Mouse (Mus musculus) ovary, postnatal 36 days (tissue): ENCODE data around the gene Chka.

Experiments
- DNase-seq: peaks from one replicate; pipeline ENCODE4 v3.0.0; 2022; ENCODE audit warnings: low spot score, mixed read lengths

The Chka gene

DNA sequence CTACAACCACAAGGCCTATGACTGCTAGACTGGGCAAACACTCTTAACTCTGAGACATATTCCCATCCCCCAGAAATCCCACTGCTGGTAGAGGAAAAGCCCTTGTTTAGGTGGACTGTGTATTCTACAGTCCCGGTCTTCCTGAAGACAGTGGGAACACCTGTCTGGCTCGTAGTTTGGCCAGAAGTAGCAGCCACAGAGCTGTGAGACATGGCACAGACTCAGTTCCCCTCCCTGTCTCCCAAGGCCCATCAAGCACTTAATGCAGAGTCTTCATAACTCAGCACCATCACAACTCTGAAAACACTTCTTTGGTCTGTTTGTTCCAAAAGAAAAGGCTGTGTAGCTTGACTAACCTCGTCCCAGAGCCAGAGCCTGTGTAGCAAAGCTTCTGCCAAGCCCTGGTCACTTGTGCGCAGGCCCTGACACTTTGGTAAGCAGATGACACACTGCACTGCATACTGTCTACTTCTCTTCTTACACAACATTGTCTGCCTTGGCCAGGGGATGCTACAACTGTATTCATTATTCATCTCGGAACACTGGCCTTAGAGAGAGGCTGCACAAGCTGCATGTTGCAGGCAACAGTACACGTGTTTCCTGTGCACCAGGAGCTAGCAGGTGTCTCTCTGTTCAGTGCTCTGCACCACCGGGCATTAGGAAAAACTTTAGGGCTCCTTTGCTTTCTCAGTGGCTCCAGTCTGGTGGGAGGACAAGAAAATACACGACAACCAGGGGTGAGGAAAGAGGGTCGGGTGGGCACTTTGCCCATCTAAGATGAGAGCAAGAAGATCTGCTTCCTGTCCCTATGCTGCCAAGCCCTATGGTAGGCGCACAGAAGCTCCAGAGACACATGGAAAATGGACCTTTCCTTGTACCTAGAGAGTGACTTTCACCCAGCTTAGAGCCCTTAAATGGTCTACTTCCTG is 4.6 kb upstream of the Chka start:
- no peak for DNase-seq

DNA sequence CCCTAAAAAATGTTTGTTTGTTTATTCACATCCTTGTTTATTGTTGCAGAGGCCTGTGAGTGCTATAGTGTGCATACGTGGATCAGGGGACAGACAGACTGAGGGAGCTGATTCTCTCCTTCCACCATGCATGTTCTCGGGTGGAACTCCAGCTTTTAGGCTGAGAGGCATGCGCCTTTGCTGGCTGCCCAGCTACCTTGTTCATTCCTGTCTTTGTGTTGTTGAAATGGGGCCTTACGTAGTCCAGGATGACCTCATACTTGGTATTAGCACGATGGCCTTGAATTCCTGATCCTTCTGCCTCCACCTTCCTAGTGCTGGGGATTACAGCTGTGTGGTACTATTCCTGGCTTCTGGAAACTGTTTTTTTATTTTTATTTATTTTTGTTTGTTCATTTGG is 3.9 kb upstream of the Chka start:
- no peak for DNase-seq

DNA sequence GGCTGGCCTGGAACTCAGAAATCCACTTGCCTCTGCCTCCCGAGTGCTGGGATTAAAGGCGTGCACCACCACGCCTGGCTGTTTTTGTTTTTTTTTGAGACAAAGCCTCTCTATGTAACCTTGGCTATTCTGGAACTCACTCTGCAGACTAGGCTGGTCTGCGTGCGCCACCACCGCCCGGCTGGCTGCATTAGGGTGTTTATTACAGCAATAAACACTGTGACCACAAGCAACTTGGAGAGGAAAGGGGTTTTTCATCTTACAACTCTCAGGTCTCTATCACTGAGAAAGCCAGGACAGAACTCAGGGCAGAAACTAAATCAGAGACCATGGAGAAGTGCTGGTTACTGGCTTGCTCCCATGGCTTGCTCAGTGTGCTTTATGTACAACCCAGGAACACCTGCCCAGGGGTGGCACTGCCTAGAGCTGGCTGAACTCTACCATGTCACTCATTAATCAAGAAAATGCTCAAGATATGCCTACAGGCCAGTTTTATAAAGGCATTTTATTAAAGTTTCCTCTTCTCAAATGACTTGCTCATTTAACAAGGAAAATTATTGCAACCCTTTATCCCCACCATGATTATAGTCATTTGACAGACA is 3.3 kb upstream of the Chka start:
- DNase-seq: no peak

DNA sequence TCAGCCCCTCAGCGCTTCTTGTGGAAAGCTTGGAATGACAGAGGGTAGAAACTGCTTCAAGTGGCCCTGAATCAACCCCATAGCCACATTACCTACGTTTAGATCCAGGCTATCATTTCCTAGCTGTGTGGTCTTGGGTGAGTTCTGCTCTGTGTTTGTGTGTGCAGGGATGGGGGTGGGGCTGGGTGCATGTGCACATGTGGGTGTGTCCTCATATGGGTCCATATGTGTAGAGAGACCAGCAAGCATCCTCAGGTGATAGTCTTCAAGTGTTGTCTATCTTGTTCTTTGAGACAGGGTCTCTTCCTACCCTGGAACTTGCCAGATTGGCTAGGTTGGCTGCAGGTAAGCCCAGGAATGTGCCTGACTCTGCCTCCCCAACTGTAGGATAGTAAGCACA is 2.3 kb upstream of the Chka start:
- DNase-seq: no peak

DNA sequence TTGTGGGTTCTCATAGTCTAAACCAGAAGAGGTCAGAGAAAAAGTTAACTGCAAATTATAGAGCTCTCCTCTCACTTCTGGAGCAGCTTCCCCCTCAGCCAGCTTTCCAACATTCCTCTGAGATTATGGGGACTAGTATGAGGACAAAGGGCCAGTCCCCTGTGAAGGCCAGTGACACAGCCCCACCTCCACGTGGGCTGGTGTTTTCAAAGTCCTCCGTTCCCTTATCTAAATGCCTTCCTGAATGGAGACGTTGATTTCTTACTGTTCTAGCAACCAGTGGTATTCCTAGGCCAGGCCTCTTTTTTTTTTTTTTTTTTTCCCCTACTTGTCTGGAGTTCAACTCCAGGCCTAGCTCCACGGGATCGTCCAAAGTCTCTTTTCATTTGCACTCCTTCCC is 1.5 kb upstream of the Chka start:
- DNase-seq: no peak

DNA sequence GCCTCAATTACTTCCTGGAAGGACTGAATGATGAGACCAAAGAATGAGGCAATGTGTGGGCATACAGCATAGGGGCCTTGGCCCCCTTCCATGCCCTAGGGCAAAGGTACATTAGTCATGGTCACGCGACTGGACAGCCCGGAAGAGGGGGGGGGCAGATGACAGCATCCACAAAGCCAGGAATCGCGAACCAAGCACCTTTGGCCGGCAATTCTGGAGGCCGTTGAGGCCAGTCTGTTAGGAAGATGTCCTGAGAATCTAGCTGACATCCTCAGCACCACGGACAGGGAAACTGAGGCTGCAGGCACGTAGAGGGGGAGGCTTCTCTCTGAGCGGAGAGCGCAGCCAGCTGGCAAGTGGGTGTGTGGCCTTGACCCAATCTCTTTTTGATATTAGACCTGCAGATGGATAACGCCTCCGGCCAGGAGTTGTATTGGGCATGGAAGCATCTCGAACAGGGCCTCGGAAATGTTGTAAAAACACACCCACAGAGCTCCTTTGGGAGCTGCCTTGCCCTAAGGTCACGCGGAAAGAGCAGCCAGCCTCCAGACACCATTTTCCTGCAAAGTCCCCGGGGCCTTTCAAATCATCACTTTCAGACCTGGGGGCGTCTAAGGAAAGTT is 615 bp upstream of the Chka start:
- peak; percentile 43 for DNase-seq

DNA sequence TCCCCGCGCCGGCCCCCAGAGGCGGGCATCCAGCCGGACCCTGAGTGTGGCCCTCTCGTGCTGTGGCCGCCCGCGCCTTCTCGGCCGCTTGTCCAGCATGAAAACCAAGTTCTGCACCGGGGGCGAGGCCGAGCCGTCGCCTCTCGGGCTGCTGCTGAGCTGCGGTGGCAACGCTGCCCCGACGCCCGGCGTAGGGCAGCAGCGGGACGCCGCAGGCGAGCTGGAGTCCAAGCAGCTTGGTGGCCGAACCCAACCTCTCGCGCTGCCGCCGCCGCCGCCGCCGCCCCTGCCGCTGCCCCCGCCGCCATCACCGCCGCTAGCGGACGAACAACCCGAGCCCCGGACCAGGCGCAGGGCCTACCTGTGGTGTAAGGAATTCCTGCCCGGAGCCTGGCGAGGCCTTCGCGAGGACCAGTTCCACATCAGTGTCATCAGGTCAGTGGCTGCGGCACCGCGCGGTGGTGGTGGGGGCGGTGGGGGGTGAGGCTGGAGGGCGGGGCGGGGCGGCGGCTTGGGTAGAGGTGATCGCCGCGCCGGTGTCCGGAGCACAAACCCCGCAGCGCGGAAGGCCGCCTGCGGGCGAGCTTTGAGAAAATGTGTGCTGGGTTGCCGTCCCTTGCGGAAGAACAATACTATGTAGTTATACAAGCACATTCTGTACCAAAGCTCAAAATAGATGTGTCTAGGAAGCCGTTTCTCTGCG is 557 bp downstream of the Chka start:
- DNase-seq: peak; percentile 67

DNA sequence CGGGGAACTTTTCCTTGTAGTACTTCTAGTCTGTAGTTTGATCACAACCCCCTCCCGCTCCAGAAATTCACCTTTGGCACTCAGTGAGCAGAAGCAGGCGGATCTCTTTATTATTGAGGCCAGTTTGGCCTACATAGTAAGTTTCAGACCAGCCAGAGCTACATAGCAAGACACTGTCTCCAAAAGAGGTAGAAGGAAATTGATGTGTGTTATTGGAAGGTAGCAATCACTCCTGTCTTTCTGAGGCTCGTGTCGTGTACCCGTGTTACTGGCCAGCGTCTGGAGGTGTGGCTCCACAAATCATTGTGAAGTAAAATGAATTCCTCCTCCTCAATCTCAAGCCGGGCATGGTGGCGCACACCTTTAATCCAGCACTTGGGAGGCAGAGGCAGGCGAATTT is 1.5 kb downstream of the Chka start:
- no peak for DNase-seq

DNA sequence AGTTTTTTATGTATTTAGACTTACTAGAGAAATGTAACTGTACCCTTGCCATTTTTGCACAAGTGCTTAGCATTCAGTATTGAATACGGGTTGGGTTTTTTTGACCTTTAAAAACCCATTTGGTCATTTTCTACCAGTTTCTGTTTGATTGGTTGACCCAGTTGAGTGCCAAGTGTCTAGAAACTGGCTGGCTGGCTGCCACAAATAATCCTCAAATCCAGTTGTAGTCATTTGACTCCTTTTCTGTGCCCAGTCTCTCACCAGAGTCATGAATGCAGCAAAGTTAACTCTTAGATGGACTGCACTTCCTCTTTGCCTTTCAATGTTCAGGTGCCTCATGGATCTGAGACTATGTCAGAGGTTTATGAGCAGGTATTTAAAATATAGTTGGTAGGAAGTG is 2.3 kb downstream of the Chka start:
- DNase-seq: no peak

DNA sequence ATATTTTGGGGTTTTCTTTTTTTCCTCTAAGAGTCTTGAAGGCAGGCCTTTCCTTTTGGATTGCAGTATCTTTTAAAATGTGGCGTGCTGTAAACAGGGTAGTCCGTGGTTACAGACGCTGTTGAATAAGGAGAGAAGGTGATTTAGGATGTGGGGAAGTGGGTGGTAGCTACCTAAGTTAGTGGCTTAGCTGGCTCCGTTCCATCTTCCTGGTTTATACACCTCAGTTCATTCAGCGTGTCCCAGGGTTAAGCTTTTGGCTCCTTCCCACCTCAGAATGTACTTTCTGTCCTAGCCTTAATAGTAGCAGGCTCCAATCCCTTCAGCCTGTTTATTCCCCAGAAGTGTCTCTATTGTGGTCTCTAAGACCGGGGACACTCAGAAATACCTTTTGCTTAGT is 3.5 kb downstream of the Chka start:
- no peak for DNase-seq

DNA sequence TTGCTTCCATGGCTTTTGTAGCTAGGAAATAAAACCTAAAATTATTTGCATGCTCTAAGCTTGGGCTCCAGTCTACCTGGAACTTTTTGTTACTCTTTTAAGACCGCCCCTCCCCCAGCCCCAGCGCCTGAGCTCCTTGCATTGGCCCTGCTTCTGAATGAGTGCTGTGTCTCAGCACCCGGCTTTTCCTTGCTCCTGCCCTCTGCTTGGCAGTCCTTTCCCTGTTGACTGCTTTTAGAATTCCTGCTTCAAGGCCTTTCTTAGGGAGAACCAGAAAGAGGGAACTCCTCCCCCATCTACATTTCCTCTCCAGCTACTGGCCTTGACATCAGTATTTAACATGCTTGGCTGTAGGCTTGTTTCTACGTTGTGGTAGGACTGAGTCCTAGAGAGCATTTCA is 4.0 kb downstream of the Chka start:
- DNase-seq: peak; percentile 47

DNA sequence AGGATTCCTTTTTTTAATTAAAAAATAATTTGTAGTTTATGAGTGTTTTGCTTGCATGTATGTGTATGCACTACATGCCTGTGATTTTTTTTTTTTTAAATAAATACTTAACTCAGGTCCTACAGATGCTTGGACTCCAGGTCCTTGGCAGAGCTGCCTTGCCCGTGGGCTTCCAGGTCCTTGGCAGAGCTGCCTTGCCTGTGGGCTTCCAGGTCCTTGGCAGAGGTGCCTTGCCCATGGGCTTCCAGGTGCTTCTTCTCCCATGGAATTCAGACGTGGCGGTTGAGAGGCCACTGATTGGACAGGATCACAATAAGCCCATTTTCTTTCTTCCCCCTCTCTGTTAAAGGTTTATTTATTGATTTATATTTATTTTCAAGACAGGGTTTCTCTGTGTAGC is 5.6 kb downstream of the Chka start:
- no peak for DNase-seq

DNA sequence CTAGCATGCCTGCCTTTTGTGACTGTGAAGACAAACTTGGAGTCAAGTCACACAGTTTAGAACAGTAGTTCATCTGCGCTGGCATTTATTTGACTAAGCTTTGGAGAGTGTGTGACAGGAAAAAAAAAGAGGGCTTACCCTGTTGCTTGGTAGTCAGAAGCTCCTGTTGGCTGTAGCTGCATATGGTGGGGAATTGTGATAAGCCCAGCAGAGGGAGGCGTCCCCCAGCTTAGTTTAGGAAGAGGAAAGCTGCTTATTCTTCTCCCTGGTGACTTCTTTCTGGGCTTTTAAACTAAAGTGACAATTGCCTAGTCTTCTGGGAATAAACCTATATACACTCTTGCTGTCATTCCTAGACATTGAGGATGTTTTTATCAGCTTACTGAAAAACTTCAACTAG is 11.1 kb downstream of the Chka start:
- DNase-seq: no peak

DNA sequence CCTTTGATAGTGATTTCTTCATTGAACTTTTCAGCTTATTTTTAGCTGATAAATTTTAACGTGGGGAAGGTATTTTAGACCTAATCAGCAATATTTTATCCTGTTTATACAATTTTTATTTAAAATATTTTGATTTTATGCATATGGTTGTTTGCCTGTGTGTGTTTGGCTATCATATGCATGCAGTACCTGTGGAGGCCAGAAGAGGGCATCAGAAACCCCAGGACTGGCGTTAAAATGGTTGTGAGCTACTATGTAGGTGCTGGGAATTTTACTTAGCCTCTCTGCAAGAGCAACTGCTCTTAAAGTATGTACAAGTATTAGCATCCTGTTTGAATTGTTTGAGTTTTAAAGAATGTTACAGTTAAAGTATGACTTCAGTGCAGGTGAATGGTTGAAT is 13.4 kb downstream of the Chka start:
- DNase-seq: no peak

DNA sequence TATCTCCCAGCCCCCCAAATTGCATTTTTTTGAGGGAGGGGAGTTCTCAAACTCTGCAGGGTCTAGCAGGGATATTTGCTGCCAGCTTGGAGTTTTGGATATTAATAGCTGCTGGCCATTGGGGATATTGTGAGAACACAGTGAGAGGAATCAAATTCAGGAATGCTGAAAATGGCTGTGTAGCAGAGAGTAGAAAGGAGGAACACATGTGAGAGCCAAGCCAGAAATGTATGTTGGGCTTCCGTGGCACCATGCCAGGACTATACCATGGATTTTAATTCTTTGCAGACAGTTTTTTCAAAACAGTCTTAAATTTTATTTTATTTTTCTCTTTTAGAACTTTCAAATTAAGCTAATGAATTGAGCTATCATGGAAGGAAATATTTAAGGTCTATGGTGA is 16.7 kb downstream of the Chka start:
- DNase-seq: no peak

DNA sequence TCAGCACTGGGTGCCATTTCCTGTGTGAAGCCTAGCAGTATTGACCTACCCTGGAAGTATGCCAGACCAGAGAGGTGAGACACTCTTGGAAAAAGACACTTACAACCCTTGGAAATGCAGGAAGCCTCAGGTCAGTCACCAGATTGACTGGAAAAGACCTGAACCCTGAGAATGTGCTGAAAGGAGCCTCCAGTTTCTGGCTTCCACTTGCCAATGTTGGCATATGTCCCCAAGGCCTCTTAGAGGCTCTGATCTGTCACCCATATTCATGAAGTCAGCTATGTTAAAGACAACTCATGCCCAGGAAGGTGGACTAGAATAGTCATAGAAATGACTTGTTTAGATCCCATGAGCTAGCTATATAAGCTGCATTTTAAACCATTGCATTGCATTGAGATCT is 19.9 kb downstream of the Chka start:
- no peak for DNase-seq

DNA sequence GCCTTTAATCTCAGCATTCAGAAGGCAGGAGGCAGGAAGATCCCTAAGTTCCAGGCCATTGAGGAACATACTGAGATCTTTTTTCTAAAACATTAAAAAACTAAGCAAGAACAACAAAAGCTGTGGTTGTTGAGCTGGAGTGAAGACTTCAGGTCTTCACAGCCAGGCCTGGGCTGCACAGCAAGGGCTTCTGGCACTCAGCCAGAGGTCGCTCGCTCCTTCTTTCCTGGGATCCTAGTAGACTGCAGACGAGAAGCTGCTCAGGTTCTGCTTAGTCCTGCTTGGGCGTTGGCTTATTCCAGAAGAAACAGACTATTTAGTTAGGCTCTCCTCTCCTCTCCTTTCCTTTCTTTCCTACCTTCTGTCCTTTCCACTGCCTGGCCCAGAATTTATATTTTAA is 20.8 kb downstream of the Chka start:
- peak; percentile 62 for DNase-seq

DNA sequence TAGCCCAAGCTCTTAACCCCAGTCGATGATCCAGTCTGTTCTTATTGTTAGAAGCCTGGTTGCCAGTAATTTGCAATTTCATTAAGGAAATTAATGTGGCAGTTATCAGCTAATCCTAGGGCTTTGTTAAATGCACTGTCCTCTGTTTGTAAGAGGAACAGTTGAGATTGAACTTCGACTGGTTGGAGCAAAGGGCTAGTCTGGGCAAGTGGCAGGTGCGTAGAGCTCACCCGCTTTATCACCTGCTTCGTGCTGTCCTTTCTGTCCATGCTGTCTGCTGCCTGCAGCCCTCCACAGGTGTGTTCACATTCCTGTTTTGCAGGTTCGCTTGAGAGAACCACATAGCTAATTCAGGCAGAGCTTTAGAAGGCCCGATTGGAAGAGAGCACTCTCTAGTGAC is 23.5 kb downstream of the Chka start:
- no peak for DNase-seq

DNA sequence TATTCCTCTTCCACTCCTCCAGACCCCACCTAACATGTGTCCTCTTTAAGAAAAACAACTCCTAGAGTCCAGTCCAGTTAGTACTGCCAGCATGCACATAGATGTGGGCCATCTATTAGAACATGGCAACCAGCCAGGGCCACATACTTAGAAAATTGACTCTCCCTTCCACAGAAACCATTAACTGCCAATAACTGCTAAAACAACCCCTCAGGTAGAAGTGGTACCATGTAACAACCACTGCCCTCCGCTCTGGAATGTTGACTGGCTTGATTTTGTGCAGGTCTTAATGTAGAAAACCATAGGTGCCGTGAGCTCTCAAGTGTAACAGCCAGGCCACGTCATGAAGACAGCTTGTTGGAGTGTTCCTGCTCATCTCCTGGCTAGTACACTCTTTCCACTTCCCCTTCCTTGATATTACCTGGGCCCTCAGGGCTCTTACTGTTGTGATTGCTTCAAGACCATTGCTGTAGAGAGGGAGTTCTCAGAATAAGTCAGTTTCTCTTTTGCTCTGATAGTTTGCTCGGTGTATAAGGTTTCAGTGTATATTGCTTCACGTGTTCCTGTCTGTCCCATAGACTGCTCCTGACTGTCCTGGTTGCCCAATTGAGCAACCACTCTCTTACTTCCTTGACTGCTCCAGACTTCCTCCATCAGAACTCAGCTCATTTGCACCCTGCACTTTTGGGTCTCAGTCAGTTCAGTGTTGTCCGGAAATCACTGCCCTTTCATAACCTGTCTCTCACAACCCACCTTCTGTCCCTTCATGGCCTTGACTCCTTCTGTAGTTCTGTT is 28.7 kb downstream of the Chka start:
- DNase-seq: no peak

DNA sequence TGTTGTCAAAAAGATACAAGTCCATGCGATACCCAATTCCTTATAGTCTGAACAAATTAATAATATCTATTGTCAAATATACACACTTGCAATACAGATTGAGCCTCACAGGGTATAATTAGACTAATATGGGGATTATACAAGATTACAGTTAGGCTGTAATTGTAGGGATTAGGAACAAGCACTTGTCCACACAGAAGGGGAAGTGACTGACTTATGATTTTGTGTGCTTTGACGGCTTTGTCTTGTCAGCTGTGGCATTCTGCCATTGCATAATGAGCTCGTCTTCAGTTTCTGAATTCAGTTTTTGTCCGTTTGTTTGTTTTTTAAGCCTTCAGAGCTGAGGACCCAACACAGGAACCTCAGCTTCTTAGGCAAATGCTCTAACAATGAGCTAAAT is 30.6 kb downstream of the Chka start:
- no peak for DNase-seq

DNA sequence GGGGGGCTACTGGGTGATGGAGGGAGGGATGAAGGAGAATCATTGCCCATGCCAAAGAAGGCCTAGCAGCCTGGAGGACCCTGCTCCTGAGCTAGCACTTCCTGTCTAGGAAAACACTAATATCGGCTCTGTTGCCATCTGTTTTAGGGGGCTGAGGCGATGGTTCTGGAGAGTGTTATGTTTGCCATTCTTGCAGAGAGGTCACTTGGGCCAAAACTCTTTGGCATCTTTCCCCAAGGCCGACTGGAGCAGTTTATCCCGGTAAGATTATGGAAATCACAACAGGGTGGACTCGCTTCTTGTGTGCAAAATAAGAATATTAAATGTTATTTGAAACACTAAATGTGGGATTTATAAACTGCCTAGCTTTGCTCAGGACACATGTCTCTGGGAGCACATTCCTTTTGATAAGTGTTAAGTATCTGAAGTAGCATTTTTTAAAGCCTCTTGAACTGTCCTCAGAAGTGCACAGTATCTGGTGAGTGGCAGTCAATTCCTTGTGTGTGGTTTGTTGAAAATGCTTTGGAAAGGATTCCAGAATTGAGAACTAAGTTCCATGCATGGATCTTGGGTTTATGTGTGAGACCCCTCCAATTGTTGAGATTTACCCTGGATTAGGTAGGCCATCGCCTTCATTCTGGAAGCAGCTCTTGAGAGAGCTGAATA is 32.9 kb downstream of the Chka start:
- peak; percentile 58 for DNase-seq
